Mouse (Mus musculus) hindbrain, postnatal 0 days (tissue): ENCODE measurements at regions not wholly inside any gene's neighbourhood (a gene's known extent, or its start where the extent isn't known, plus 50 kb on each side); places are given as distances from the start of the nearest gene placed in this dataset.
A peak's percentile ranks its signal among the peaks of the same experiment; 100 is the strongest.

Experiments
- ATAC-seq: fragments of 200-750 bp; cut with Nextera tagmentation; 2 replicates; pipeline ENCODE4 v1.8.0; 2017; ENCODE audit warnings: mild to moderate bottlenecking, moderate TSS enrichment, moderate library complexity
- DNase-seq: peaks from one replicate; pipeline ENCODE4 v3.0.0-alpha.2; 2015; ENCODE audit warnings: low spot score
- H3K27ac ChIP-seq: fragments of 300-500 bp; sonication (generic); 2 replicates; pipeline ENCODE4 v1.5.1; 2014; ENCODE audit warnings: mild to moderate bottlenecking
- H3K27me3 ChIP-seq: fragments of 300-500 bp; sonication (generic); 2 replicates; pipeline ENCODE4 v1.6.1; 2014; ENCODE audit warnings: low read length, mixed read lengths; ENCODE audit not compliant: insufficient read depth
- H3K36me3 ChIP-seq: fragments of 300-500 bp; sonication (generic); 2 replicates; pipeline ENCODE4 v1.6.1; 2014; ENCODE audit warnings: low read length, mixed read lengths; ENCODE audit not compliant: insufficient read depth
- H3K4me1 ChIP-seq: fragments of 300-500 bp; sonication (generic); 2 replicates; pipeline ENCODE4 v1.6.1; 2014; ENCODE audit warnings: antibody characterized with exemption, low read length, mixed read lengths; ENCODE audit not compliant: insufficient read depth
- H3K4me2 ChIP-seq: fragments of 300-500 bp; sonication (generic); 2 replicates; pipeline ENCODE4 v1.6.1; 2014; ENCODE audit warnings: low read depth, mild to moderate bottlenecking, low read length, moderate library complexity, mixed read lengths
- H3K4me3 ChIP-seq: fragments of 300-500 bp; sonication (generic); 2 replicates; pipeline ENCODE4 v1.5.1; 2014; ENCODE audit warnings: low read length
- H3K9ac ChIP-seq: fragments of 300-500 bp; sonication (generic); replicated peaks from 2 replicates; pipeline ENCODE4 v1.6.1; 2014; ENCODE audit warnings: mild to moderate bottlenecking, low read length, moderate library complexity, mixed read lengths
- H3K9me3 ChIP-seq: fragments of 300-500 bp; sonication (generic); 2 replicates; pipeline ENCODE4 v1.6.1; 2016; ENCODE audit warnings: low read length, mixed read lengths
- CTCF ChIP-seq: IDR thresholded peaks from 2 replicates; pipeline ENCODE4 v1.5.1; 2016; ENCODE audit warnings: antibody characterized with exemption, control low read depth, low read depth
- WGBS: fragments of 180-500 bp; shearing (Covaris S2); extraction: QIAGEN DNeasy Blood & Tissue Kit; methylation state at CpG from one replicate; pipeline ENCODE4 v1.1.7; 2014; 5-methylcytosine and 5-hydroxymethylcytosine counted together

GRCm38 (mm10) chr1:47507801-47508200 is 615.1 kb upstream of the Slc39a10 start:
- Histone ChIP-seq H3K4me3 (no peak overlapping the region), H3K9ac (no peak overlapping the region), H3K4me1 (no peaks in the 10 kb centered on the region), H3K27me3 (no peaks in the 10 kb centered on the region), H3K27ac (no peak overlapping the region), H3K4me2 (no peak overlapping the region), H3K36me3 (no peaks in the 10 kb centered on the region), H3K9me3 (no peaks in the 10 kb centered on the region)
- DNase-seq (no peak), ATAC-seq (no peak)
- no peak for TF ChIP-seq CTCF

GRCm38 (mm10) chr1:47488581-47489204 is 596.0 kb upstream of the Slc39a10 start:
- Histone ChIP-seq H3K27ac (no peak overlapping the region), H3K4me1 (no peaks in the 10 kb centered on the region), H3K9ac (no peak overlapping the region), H3K4me3 (no peak overlapping the region), H3K4me2 (no peak overlapping the region), H3K27me3 (no peaks in the 10 kb centered on the region), H3K36me3 (no peaks in the 10 kb centered on the region), H3K9me3 (no peaks in the 10 kb centered on the region)
- WGBS: 74% methylated on average over 7 of the region's 7 CpGs
- no peak for TF ChIP-seq CTCF
- ATAC-seq (no peak), DNase-seq (no peak)

- H3K36me3 ChIP-seq: no peaks in the 10 kb centered on the region
- H3K4me2 ChIP-seq: no peak overlapping the region
- no peak overlapping the region for H3K27ac ChIP-seq
- H3K27me3 ChIP-seq: no peaks in the 10 kb centered on the region
- no peak for ATAC-seq
- no peaks in the 10 kb centered on the region for H3K4me1 ChIP-seq
- no peak overlapping the region for H3K4me3 ChIP-seq
- H3K9me3 ChIP-seq: no peaks in the 10 kb centered on the region
- no peak overlapping the region for H3K9ac ChIP-seq
- no peak for TF ChIP-seq CTCF
- DNase-seq: no peak
Observed at GRCm38 (mm10) chr1:47486087-47486486, 593.4 kb upstream of the Slc39a10 start.

- no peaks in the 10 kb centered on the region for H3K4me1 ChIP-seq
- no peak for TF ChIP-seq CTCF
- H3K4me3 ChIP-seq: no peak overlapping the region
- H3K4me2 ChIP-seq: no peak overlapping the region
- WGBS: 82% methylated on average over 1 of the region's 1 CpGs
- no peak for DNase-seq
- no peak for ATAC-seq
- no peak overlapping the region for H3K9ac ChIP-seq
- no peak overlapping the region for H3K27ac ChIP-seq
- H3K27me3 ChIP-seq: no peaks in the 10 kb centered on the region
- H3K9me3 ChIP-seq: no peaks in the 10 kb centered on the region
- no peaks in the 10 kb centered on the region for H3K36me3 ChIP-seq
Observed at GRCm38 (mm10) chr1:47479059-47479458, 586.4 kb upstream of the Slc39a10 start.

- H3K9me3 ChIP-seq: no peaks in the 10 kb centered on the region
- WGBS: 64% methylated on average over 9 of the region's 9 CpGs
- no peak for TF ChIP-seq CTCF
Observed at GRCm38 (mm10) chr1:47466573-47467253, 574.1 kb upstream of the Slc39a10 start.

GRCm38 (mm10) chr1:47448737-47449489 is 556.3 kb upstream of the Slc39a10 start:
- 58% methylated on average over 6 of the region's 6 CpGs for WGBS
- Histone ChIP-seq H3K4me1 (no peaks in the 10 kb centered on the region), H3K9me3 (no peaks in the 10 kb centered on the region), H3K4me2 (no peak overlapping the region), H3K4me3 (no peak overlapping the region), H3K36me3 (no peaks in the 10 kb centered on the region), H3K27me3 (no peaks in the 10 kb centered on the region), H3K9ac (no peak overlapping the region), H3K27ac (no peak overlapping the region)
- DNase-seq (no peak), ATAC-seq (no peak)
- no peak for TF ChIP-seq CTCF

More at GRCm38 (mm10) chr1:47466573-47467253, 574.1 kb upstream of the Slc39a10 start:
- Histone ChIP-seq H3K4me1 (no peaks in the 10 kb centered on the region), H3K4me3 (no peak overlapping the region), H3K27ac (no peak overlapping the region), H3K9ac (no peak overlapping the region), H3K27me3 (no peaks in the 10 kb centered on the region), H3K36me3 (no peaks in the 10 kb centered on the region), H3K4me2 (no peak overlapping the region)
- DNase-seq: peak; percentile 23
- no peak for ATAC-seq
